Mouse (Mus musculus): ENCODE measurements around the gene Cend1. TPM values are rescaled to one million over a fixed set of nuclear protein-coding genes. Genes with fewer than 3 reads are reported as not detected.
A peak's percentile ranks its signal among the peaks of the same experiment; 100 is the strongest.

The Cend1 gene
- 1 to 10 TPM; 2.7 to 4.8 TPM for total RNA-seq (2021)
- long read RNA-seq, experiment 1, partial matches to known transcripts = 1 of 4 reads
- long read RNA-seq, experiment 1, other reads (novel, unspliced or antisense) = 0 of 4 reads
- long read RNA-seq, experiment 2, partial matches to known transcripts = 1 of 3 reads
- long read RNA-seq, experiment 2, other reads (novel, unspliced or antisense) = 0 of 3 reads

GRCm38 (mm10) chr7:141429310-141429709, at the start of gene Cend1:
Cend1 (minus strand) TSS chr7:141429491.
- DNase-seq (ENCODE audit: low spot score in 2 of 2) = no peak

- DNase-seq (ENCODE audit: low spot score in 2 of 2) = no peak
Observed at GRCm38 (mm10) chr7:141478270-141478748, 49.0 kb upstream of the Cend1 start.

GRCm38 (mm10) chr7:141477578-141478269, 48.4 kb upstream of the Cend1 start:
- DNase-seq (ENCODE audit: low spot score in 2 of 2) = no peak

- DNase-seq (ENCODE audit: low spot score in 2 of 2) = no peak
Observed at GRCm38 (mm10) chr7:141476981-141477370, 47.7 kb upstream of the Cend1 start.

GRCm38 (mm10) chr7:141476226-141476980, 47.1 kb upstream of the Cend1 start:
- peak in 1 of 2 experiments; percentile 82 for DNase-seq (ENCODE audit: low spot score in 2 of 2)

- DNase-seq (ENCODE audit: low spot score in 2 of 2) = no peak
Observed at GRCm38 (mm10) chr7:141475805-141476158, 46.5 kb upstream of the Cend1 start.

GRCm38 (mm10) chr7:141475011-141475804, 45.9 kb upstream of the Cend1 start, which contains the start of the genes Polr2l and Tspan4:
Polr2l (minus strand) TSS chr7:141475132.
Tspan4 (plus strand) TSS chr7:141475240.
- DNase-seq (ENCODE audit: low spot score in 2 of 2) = peak; percentile 61 to 65

GRCm38 (mm10) chr7:141474160-141474559, 44.9 kb upstream of the Cend1 start:
- no peak for DNase-seq (ENCODE audit: low spot score in 2 of 2)

- no peak for DNase-seq (ENCODE audit: low spot score in 2 of 2)
Observed at GRCm38 (mm10) chr7:141472763-141473162, 43.5 kb upstream of the Cend1 start.

- DNase-seq (ENCODE audit: low spot score in 2 of 2) = no peak
Observed at GRCm38 (mm10) chr7:141472226-141472625, 42.9 kb upstream of the Cend1 start.

GRCm38 (mm10) chr7:141471236-141471635, 41.9 kb upstream of the Cend1 start:
- no peak for DNase-seq (ENCODE audit: low spot score in 2 of 2)

- DNase-seq (ENCODE audit: low spot score in 2 of 2) = no peak
Observed at GRCm38 (mm10) chr7:141470637-141470944, 41.3 kb upstream of the Cend1 start.

- DNase-seq (ENCODE audit: low spot score in 2 of 2) = no peak
Observed at GRCm38 (mm10) chr7:141469901-141470636, 40.8 kb upstream of the Cend1 start.

GRCm38 (mm10) chr7:141469352-141469751, 40.1 kb upstream of the Cend1 start:
- no peak for DNase-seq (ENCODE audit: low spot score in 2 of 2)

GRCm38 (mm10) chr7:141468522-141469211, 39.4 kb upstream of the Cend1 start:
- DNase-seq (ENCODE audit: low spot score in 2 of 2) = peak in 1 of 2 experiments; percentile 51

GRCm38 (mm10) chr7:141468164-141468521, 38.9 kb upstream of the Cend1 start:
- DNase-seq (ENCODE audit: low spot score in 2 of 2) = no peak

GRCm38 (mm10) chr7:141467230-141468030, 38.1 kb upstream of the Cend1 start, which contains the start of gene Cd151:
Cd151 (plus strand) TSS chr7:141467392.
- DNase-seq (ENCODE audit: low spot score in 2 of 2) = peak; percentile 77 to 78

- DNase-seq (ENCODE audit: low spot score in 2 of 2) = no peak
Observed at GRCm38 (mm10) chr7:141466607-141467148, 37.4 kb upstream of the Cend1 start.

GRCm38 (mm10) chr7:141466045-141466394, 36.7 kb upstream of the Cend1 start:
- DNase-seq (ENCODE audit: low spot score in 2 of 2) = no peak

All from adrenal gland, postnatal 4 days (tissue).